Comparison of ENCODE assay signal across 25 mouse cellular contexts in genomic region chr1:42906696-42907095, GRCm38 (mm10). TPM values are rescaled to one million over a fixed set of nuclear protein-coding genes. Genes with fewer than 3 reads are reported as not detected.
DNase-seq lines count a peak whose midpoint lies in the region; ATAC-seq lines count a peak whose summit lies in the region.
"Had no signal": no experiment of that assay in that cellular context is flagged by ENCODE, and none has a peak within 500 bp of the region (broad histone marks: within the 10 kb centered on the region; RNA-seq: fewer than 3 reads in every experiment).

No protein-coding gene starts in this region.

- DNase-seq in heart, embryonic 10.5 days (ENCODE audit: low spot score): peak; percentile 39
- DNase-seq in heart, postnatal 36 days: no peak
- DNase-seq in right cerebral cortex, adult 18-20 months: peak; percentile 60
- DNase-seq in right cerebral cortex, postnatal 4 days: no peak
- peak; percentile 17 for DNase-seq in layer of hippocampus, adult 9-10 months (ENCODE audit: low spot score)
- DNase-seq in cerebellum, adult 18-20 months: no peak
- DNase-seq: adrenal gland, postnatal 36 days; cerebellum, adult 11 months; cerebellum, postnatal 10 days; kidney, adult 9 months; kidney, postnatal 14 days; lung, postnatal 4 days; midbrain, embryonic 14.5 days; thymus, adult 18-20 months had no signal

- no peak overlapping the region for H3K27ac ChIP-seq in heart, embryonic 10.5 days
- no peak overlapping the region for H3K27ac ChIP-seq in midbrain, embryonic 15.5 days
- H3K27ac ChIP-seq: embryonic facial prominence, embryonic 10.5 days; forebrain, embryonic 10.5 days; hindbrain, embryonic 15.5 days; left cerebral cortex, adult 2 months had no signal

- no peak overlapping the region for H3K4me3 ChIP-seq in heart, embryonic 10.5 days
- no peak overlapping the region for H3K4me3 ChIP-seq in midbrain, embryonic 15.5 days
- H3K4me3 ChIP-seq: embryonic facial prominence, embryonic 10.5 days; forebrain, embryonic 10.5 days; hindbrain, embryonic 15.5 days; left cerebral cortex, adult 2 months; myocyte had no signal

- no peaks in the 10 kb centered on the region for H3K9me3 ChIP-seq in heart, embryonic 10.5 days
- no peaks in the 10 kb centered on the region for H3K9me3 ChIP-seq in midbrain, embryonic 15.5 days
- H3K9me3 ChIP-seq: embryonic facial prominence, embryonic 10.5 days; forebrain, embryonic 10.5 days; hindbrain, embryonic 15.5 days had no signal

- intact Hi-C loops in heart, postnatal 36 days (cut with DNase I): no loop called here

- 83% methylated on average over 7 of the region's 7 CpGs for WGBS in heart, embryonic 10.5 days
- 77% methylated on average over 7 of the region's 7 CpGs for WGBS in midbrain, embryonic 15.5 days

- H3K4me2 ChIP-seq in midbrain, embryonic 15.5 days: no peak overlapping the region
- H3K4me2 ChIP-seq: hindbrain, embryonic 15.5 days had no signal

- no peak overlapping the region for H3K9ac ChIP-seq in midbrain, embryonic 15.5 days
- H3K9ac ChIP-seq: hindbrain, embryonic 15.5 days had no signal

- H3K27me3 ChIP-seq in heart, embryonic 10.5 days (ENCODE audit: insufficient read depth, poor library complexity, severe bottlenecking): no peaks in the 10 kb centered on the region
- no peaks in the 10 kb centered on the region for H3K27me3 ChIP-seq in midbrain, embryonic 15.5 days (replicated peaks)
- H3K27me3 ChIP-seq: hindbrain, embryonic 15.5 days had no signal

- no peak for ATAC-seq in midbrain, embryonic 15.5 days (replicated peaks)
- ATAC-seq: CD4-positive, CD25-positive, alpha-beta regulatory T cell, adult 4 months; forebrain, embryonic 16.5 days had no signal

- peaks cover 18% of the 10 kb centered on the region for H3K36me3 ChIP-seq in heart, embryonic 10.5 days
- no peaks in the 10 kb centered on the region for H3K36me3 ChIP-seq in midbrain, embryonic 15.5 days (replicated peaks)
- H3K36me3 ChIP-seq: hindbrain, embryonic 15.5 days had no signal

- H3K4me1 ChIP-seq in heart, embryonic 10.5 days: peaks cover 15% of the 10 kb centered on the region; the same call in 1 of the 2 replicates
- H3K4me1 ChIP-seq in midbrain, embryonic 15.5 days: peaks cover 4% of the 10 kb centered on the region; the same call in 1 of the 2 replicates
- H3K4me1 ChIP-seq: hindbrain, embryonic 15.5 days had no signal

RNA-seq across cellular contexts. Expression of gene Gpr45, which starts 46.0 kb away (rescaled TPM):
- 3.1 and 4.9 TPM in 2 replicates for polyA plus RNA-seq in heart, embryonic 10.5 days (2016; fragmentation: Nextera tagmentation; extraction: Ambion mirVana)
- total RNA-seq in heart, postnatal 36 days (2021): under 1 TPM; 0.19 to 0.67 TPM
- polyA plus RNA-seq in midbrain, embryonic 15.5 days (2015; fragmentation: Nextera tagmentation; extraction: Ambion mirVana): 17.9 TPM in 2 replicates
- total RNA-seq: gastrocnemius, adult 8-10 months; liver, adult 2 months; megakaryocyte-erythroid progenitor cell, adult 5-6 weeks had no signal
- polyA plus RNA-seq: liver, adult 2 months; myocyte had no signal

RNA-seq across cellular contexts. Expression of gene Mrps9, which starts 55.7 kb away (rescaled TPM):
- 63.9 and 65.5 TPM in 2 replicates for polyA plus RNA-seq in heart, embryonic 10.5 days (2016; fragmentation: Nextera tagmentation; extraction: Ambion mirVana)
- 100 to 1,000 TPM; 104 to 114 TPM for total RNA-seq in heart, postnatal 36 days (2021)
- 29.3 and 35.4 TPM in 2 replicates for polyA plus RNA-seq in midbrain, embryonic 15.5 days (2015; fragmentation: Nextera tagmentation; extraction: Ambion mirVana)

Comparison
In these comparisons a context has a peak if more than half of its experiments do, and no peak if none do; other contexts are left out.
1. DNase-seq: peak in heart, embryonic 10.5 days (single experiment), right cerebral cortex, adult 18-20 months (single experiment) and layer of hippocampus, adult 9-10 months (single experiment); none in heart, postnatal 36 days (0 of 2), right cerebral cortex, postnatal 4 days (single experiment) and cerebellum, adult 18-20 months (0 of 2).